Mouse (Mus musculus) monocyte, adult 5-6 weeks (primary cell): ENCODE results near the gene Olfr736. TPM values are rescaled to one million over a fixed set of nuclear protein-coding genes. Genes with fewer than 3 reads are reported as not detected.
A peak's percentile ranks its signal among the peaks of the same experiment; 100 is the strongest.

Experiments used
- ATAC-seq: fragments of 153-309, 156-312 bp; replicated peaks from 2 replicates; pipeline ENCODE4 v1.8.0; 2017; ENCODE audit warnings: mild to moderate bottlenecking; ENCODE audit not compliant: low TSS enrichment, insufficient number of reproducible peaks, severe bottlenecking, poor library complexity, low FRiP score
- total RNA-seq: library from RNA; stranded (forward); fragments of 200-1000, 200-491, 200-594 nt; gene quantifications from 3 replicates; pipeline ENCODE4 v1.2.3, GENCODE M21; 2017

The Olfr736 gene
- total RNA-seq = not detected in 3 replicates

DNA sequence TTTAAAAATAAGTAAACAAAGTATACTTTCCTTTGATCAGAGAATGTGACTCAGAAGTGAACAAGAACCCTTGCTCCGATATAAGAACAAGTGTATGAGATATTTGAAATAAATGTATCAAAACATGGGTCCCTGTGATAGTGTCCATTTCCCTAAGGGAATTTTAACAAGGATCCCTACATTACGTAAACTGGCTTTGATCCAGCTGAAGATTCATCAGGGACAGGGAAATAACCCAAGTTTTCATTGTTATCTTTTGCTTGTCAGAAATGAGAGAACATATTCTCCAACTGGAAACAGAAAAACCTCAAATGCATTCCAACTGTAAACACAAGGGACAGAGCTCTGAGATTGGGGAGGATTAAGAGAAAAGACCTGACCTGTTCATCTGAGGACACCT is at the start of gene Olfr736:
TSS of gene Olfr736 (plus strand) at position 301 of the 400 bp plus-strand sequence.
- no peak for ATAC-seq

GRCm38 (mm10) chr14:50348796-50349195 is 32.2 kb upstream of the Olfr736 start, which contains the start of gene Olfr735:
Olfr735 (minus strand) TSS chr14:50348872.
- no peak for ATAC-seq

GRCm38 (mm10) chr14:50352438-50352837 is 28.5 kb upstream of the Olfr736 start:
- ATAC-seq = no peak

DNA sequence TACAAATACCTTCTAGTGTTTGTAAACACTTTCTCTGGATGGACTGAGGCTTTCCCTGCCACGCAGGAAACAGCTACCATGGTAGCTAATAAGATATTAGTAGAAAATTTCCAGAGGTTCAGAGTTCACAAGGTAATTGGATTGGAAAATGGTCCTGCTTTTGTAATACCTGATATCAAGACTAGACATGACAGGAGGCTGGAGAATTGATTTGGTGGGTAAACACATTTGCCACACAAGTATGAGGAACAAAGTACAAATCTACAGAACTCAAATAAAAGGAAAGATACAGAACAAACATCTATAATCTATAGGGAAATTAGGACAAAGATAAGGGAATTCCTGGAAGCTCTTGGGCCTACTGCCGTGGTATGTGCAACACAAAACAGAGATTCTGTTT is 24.2 kb upstream of the Olfr736 start:
- ATAC-seq = no peak

DNA sequence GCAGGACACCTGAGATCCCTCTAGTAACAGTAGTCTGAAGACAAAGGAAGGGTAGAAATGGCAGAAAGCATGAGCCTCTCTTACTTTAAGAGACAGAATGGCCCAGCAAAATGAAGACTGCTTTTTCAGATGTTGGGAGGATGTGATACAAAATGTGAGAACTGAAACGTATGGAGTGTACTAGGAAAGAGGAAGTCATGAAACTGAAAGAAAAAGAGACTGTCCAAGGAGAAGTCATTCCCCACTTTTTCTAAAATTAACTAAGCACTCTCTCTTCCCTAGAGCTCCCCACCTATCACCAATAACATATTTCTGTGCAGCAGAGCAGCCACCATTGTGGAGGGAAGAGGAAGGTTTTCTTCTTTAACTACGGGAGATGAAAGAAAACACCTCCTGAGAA is 23.4 kb upstream of the Olfr736 start, which contains the start of gene Tlr11:
TSS of gene Tlr11 (plus strand) at position 322 of the 400 bp plus-strand sequence.
- ATAC-seq = peak; percentile 43

DNA sequence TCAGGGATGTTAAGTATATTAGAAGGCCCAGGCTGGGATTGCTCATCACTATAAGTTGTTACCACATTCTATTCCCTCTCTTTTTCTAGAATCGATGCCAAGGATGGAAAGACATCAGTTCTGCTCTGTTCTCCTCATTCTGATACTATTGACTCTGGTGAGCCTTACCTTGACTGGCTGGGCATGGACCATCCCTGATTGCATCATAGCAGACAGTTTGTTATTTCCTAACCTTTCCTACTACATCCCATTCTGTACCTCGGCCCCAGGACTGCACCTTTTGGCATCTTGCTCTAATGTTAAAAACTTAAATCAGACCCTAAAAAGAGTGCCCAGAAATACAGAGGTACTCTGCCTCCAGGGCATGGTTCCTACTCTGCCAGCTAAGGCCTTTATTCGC is 20.5 kb upstream of the Olfr736 start:
- no peak for ATAC-seq

DNA sequence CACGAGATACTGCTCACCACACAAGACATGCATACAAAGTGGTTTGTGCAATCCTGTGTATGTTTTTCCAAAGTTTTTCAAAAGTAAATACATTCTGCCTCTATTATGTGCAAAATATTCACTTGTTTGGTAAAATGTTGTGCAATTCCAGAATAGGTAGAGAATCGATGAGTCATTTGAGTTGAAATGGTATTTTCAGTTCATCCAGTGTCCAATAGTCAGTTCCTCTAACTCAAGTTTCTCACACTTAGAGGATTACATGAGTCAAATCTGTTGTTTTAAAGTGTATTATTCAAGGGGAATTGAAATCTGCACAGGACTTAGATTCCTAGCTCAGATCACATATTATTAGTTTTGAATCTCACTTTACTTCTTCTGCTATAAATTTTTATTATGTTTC is 17.4 kb upstream of the Olfr736 start:
- no peak for ATAC-seq

GRCm38 (mm10) chr14:50407268-50407667 is 26.3 kb downstream of the Olfr736 start, which contains the start of gene Olfr738:
Olfr738 (plus strand) TSS chr14:50407568.
- no peak for ATAC-seq

DNA sequence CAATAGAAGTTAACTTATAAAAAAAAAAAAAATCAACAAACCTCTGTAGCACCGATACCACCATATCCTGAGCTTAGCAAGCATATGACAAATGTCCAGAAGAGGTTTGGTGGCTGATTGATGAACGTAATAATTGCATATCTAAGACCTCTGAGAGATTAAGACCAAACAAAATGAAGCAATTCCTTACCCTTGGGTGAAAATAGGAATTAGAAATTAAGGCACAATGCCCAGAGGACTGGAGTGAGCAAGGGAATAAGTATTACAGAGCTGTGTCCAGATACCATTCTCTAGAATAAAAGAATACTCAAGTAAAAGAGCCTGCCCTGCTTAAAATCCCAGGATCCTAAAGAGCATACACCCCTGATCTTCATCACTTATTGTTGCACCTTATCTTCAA is 37.4 kb downstream of the Olfr736 start, which contains the start of gene Olfr739:
TSS of gene Olfr739 (plus strand) at position 301 of the 400 bp plus-strand sequence.
- no peak for ATAC-seq

Other genes with a start within 250 kb of the Olfr736 start
- not detected in 3 replicates for gene Olfr728, start 238.5 kb upstream of the Olfr736 start, total RNA-seq
- gene Olfr729, start 228.3 kb upstream of the Olfr736 start, total RNA-seq = not detected in 3 replicates
- gene Olfr730, start 193.0 kb upstream of the Olfr736 start, total RNA-seq = not detected in 3 replicates
- not detected in 3 replicates for gene Olfr731, start 139.3 kb upstream of the Olfr736 start, total RNA-seq
- gene Olfr732, start 97.0 kb upstream of the Olfr736 start, total RNA-seq = not detected in 3 replicates
- gene Olfr733, start 79.6 kb upstream of the Olfr736 start, total RNA-seq = not detected in 3 replicates
- gene Olfr734, start 54.4 kb upstream of the Olfr736 start, total RNA-seq = not detected in 3 replicates
- not detected in 3 replicates for gene Olfr735, start 32.3 kb upstream of the Olfr736 start, total RNA-seq
- 0.29 to 0.96 TPM in 2 of 3 replicates, not detected in the other for gene Tlr11, start 23.2 kb upstream of the Olfr736 start, total RNA-seq
- not detected in 3 replicates for gene Olfr738, start 26.4 kb downstream of the Olfr736 start, total RNA-seq
- not detected in 3 replicates for gene Olfr739, start 37.5 kb downstream of the Olfr736 start, total RNA-seq
- not detected in 3 replicates for gene Olfr740, start 64.4 kb downstream of the Olfr736 start, total RNA-seq
- gene Olfr741, start 91.6 kb downstream of the Olfr736 start, total RNA-seq = not detected in 3 replicates
- gene Olfr742, start 122.4 kb downstream of the Olfr736 start, total RNA-seq = not detected in 3 replicates
- gene Olfr743, start 140.7 kb downstream of the Olfr736 start, total RNA-seq = not detected in 3 replicates
- not detected in 3 replicates for gene Olfr744, start 233.7 kb downstream of the Olfr736 start, total RNA-seq